23 mouse cellular contexts compared by ENCODE assay signal in genomic region chr6:5234563-5234962, GRCm38 (mm10). TPM values are rescaled to one million over a fixed set of nuclear protein-coding genes. Genes with fewer than 3 reads are reported as not detected.
"Had no signal": no experiment of that assay in that cellular context is flagged by ENCODE, and none has a peak within 500 bp of the region (broad histone marks: within the 10 kb centered on the region; RNA-seq: fewer than 3 reads in every experiment).

No protein-coding gene starts in this region.

- DNase-seq: gastrocnemius, adult 2 months; gastrocnemius, postnatal 10 days; gastrocnemius, postnatal 25 days; heart, adult 11 months; heart, adult 2 months; heart, postnatal 14 days; heart, postnatal 36 days; kidney, adult 11 months; kidney, adult 2 months; kidney, adult 9 months; kidney, postnatal 14 days; kidney, postnatal 36 days; layer of hippocampus, postnatal 36 days; left cerebral cortex, postnatal 4 days had no signal

- ATAC-seq: hindbrain, postnatal 0 days; intestine, embryonic 16.5 days; liver, embryonic 12.5 days had no signal

RNA-seq across cellular contexts. Expression of gene Pon1, which starts 40.8 kb away (rescaled TPM):
- total RNA-seq: hematopoietic stem cell, adult 5-6 weeks; layer of hippocampus, adult 2 months; layer of hippocampus, postnatal 36 days; left cerebral cortex, adult 18-20 months; left cerebral cortex, adult 8-10 months; left cerebral cortex, postnatal 10 days; left cerebral cortex, postnatal 25 days; left cerebral cortex, postnatal 4 days had no signal
